Mouse (Mus musculus): ENCODE results near the gene Olfr486.
"Not testable (repeated sequence)": the region's sequence is repeated elsewhere in the genome, so short reads cannot be mapped to it uniquely, and the experiment has no call there.

The Olfr486 gene

DNA sequence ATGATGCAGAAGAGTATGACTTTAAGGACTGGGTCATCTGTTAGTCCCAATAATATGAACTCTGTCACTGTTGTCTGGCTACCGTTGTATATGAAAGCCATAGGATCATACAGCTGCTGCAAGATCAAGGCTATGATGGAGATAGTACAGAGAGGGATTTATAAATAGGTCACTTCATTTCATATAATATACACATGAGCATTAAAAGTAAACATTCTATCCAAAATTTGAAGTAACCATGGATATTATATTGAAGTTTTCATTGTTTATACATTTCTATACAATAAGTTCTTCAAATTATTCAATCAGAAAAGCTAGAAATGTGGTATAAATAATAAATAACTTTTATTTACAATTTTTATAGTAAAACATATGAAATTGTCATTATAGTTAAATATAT, at the start of gene Olfr486:
Olfr486 (minus strand) TSS at position 101 of the 400 bp plus-strand sequence.
- DNase-seq (ENCODE audit: low spot score in 2 of 2), result not testable (repeated sequence)

DNA sequence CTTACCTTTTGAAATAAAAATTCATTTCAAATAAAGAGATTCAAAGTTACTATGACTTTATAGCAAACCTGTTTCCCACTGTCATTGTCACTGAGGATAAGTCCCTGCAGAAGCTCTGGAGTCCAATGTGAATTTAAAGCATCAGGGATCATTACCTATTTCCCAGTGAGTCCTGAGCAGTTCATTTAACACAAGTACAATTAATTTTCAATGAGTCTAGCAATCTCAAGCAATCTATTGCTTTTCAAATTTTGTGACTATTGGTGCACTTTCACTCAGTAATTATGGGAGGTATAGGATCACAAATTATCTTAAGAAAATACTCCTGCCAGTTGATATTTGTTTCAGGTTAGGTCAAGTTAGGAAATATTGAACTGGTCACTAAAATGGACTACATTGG, 42.0 kb upstream of the Olfr486 start, which contains the start of gene Olfr487:
Olfr487 (minus strand) TSS at position 101 of the 400 bp plus-strand sequence.
- DNase-seq (ENCODE audit: low spot score in 2 of 2), result not testable (repeated sequence)

DNA sequence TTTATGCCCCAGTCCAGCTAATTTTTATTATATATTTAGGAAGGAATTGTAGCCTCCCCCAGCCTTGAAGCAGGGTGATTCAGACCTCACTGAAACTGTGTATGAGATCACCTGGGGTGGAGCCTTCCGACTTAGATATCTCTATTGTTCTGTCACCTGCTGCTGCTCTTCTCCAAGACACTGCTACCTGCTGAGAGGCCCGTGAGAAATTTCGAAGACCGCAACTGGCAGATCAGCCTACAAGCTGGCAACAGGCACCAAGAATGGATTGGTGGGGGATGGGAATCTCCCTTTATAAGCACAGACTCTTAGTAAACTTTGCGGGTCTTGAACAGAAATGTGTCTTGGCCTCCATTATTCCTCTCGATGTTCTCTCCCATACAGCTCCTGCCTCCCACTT, 24.4 kb upstream of the Olfr486 start:
- no peak for DNase-seq (ENCODE audit: low spot score in 2 of 2)

DNA sequence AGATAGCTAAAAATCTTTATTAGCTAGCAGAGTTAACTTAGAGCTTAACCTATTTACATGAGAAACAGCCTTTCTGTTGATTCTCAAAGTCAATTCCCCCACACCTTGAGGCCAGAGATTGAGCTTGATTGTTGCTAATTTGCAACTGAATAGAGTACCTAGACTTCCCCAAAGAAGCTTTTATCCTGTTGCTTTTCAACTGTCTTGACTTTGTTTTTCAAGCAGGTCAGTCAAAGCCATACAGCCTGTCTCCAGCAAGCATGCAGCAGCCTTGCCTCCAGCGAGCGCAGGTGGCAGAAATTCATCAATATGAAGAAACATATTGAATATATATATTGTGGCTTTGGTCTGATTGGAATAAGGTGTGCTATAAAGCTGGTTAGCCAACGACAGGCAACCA, 23.8 kb upstream of the Olfr486 start:
- DNase-seq (ENCODE audit: low spot score in 2 of 2), result not testable (repeated sequence)

DNA sequence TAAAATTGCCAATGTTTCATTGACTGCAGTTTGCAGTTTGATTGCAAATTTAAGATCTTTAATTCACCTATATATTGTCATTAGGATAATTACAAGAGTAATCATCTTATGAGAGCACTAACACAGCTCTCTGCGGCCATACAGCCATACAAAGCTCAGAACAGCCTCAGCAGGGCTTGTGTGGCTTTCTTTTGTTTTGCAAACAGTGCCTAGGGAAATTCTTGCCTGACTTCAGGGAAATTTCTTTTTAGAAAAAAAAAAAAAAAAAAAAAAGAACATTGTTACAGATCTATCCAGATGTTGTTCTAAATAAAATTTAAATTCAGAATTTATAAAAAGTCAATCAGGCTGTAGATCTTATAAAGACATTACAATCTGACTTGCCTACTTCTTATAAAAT, 20.2 kb upstream of the Olfr486 start:
- DNase-seq (ENCODE audit: low spot score in 2 of 2), result not testable (repeated sequence)

DNA sequence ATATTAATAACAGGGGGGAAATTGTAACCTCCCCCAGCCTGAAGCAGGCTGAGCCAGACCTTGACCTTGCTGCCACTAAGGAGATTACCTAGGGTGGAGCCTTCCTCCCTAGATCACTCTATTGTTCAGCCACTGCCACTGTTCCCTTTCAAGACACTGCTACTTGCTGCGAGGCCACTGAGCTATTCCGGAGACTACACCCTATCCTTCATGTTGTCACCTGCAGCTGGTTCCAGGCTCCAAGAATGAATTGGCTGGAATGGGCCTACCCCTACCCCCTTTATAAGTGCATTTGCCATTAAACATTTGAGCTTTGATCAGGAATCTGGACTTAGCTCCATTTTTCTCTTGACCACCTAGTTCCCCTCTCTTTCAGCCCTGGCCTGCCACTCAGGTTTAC, 18.7 kb upstream of the Olfr486 start:
- not testable (repeated sequence) for DNase-seq (ENCODE audit: low spot score in 2 of 2)

DNA sequence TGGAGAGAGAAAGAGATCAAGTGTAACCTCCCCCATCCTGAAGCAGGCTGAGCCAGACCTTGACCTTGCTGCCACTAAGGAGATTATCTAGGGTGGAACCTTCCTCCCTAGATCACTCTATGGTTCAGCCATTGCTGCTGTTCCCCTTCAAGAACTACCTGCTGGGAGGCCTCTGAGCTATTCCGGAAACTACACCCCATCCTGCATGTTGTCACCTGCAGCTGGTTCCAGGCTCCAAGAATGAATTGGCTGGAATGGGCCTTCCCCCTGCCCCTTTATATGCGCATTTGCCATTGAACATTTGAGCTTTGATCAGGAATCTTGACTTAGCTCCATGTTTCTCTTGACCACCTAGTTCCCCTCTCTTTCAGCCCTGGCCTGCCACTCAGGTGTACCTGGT, 12.7 kb upstream of the Olfr486 start:
- DNase-seq (ENCODE audit: low spot score in 2 of 2), result not testable (repeated sequence)

DNA sequence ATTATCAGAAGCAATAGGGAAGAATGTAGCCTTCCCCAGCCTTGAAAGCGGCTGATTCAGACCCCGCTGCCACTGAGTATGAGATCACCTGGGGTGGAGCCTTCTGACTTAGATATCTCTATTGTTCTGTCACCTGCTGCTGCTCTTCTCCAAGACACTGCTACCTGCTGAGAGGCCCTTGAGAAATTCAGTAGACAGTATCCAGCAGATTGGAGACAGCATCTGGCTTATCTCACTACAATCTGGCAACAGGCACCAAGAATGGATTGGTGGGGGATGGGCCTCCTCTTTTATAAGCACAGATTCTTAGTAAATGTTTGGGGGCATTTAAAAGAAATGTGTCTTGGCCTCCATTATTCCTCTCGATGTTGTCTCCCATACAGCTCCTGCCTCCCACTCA, 11.9 kb upstream of the Olfr486 start:
- DNase-seq (ENCODE audit: low spot score in 2 of 2), result not testable (repeated sequence)

DNA sequence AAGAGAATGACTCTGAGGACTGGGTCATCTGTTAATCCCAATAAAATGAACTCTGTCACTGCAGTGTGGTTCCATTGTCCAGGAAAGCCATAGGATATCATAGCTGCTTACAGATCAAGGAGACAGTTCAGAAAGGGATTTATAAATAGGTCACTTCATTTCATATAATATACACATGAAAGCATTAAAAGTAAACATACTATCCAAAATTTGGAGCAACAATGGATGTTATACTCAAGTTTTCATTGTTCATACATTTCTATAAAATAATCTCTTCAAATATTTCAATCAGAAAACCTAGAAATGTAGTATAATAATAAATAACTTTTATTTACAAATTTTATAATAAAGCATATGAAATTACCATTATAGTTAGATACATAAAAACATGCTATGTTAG, 12.8 kb downstream of the Olfr486 start, which contains the start of gene Olfr485:
Olfr485 (minus strand) TSS at position 101 of the 400 bp plus-strand sequence.
- no peak for DNase-seq (ENCODE audit: low spot score in 2 of 2)

DNA sequence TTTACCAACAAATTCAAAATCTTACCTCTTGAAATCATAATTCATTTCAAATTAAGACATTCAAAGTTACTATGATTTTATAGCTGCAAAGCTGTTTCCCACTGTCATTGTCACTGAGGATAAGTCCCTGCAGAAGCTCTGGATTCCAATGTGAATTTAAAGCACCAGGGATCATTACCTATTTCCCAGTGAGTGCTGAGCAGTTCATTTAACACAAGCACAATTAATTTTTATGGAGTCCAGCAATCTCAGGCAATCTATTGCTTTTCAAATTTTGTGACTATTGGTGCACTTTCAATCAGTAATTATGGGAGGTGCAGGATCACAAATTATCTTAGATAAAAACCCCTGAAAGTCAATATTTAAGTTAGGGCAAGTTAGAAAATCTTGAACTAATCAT, 45.2 kb downstream of the Olfr486 start, which contains the start of gene Olfr484:
Olfr484 (minus strand) TSS at position 101 of the 400 bp plus-strand sequence.
- no peak for DNase-seq (ENCODE audit: low spot score in 2 of 2)
